Mouse (Mus musculus): ENCODE data around the gene Pelp1.

Gene Pelp1

DNA sequence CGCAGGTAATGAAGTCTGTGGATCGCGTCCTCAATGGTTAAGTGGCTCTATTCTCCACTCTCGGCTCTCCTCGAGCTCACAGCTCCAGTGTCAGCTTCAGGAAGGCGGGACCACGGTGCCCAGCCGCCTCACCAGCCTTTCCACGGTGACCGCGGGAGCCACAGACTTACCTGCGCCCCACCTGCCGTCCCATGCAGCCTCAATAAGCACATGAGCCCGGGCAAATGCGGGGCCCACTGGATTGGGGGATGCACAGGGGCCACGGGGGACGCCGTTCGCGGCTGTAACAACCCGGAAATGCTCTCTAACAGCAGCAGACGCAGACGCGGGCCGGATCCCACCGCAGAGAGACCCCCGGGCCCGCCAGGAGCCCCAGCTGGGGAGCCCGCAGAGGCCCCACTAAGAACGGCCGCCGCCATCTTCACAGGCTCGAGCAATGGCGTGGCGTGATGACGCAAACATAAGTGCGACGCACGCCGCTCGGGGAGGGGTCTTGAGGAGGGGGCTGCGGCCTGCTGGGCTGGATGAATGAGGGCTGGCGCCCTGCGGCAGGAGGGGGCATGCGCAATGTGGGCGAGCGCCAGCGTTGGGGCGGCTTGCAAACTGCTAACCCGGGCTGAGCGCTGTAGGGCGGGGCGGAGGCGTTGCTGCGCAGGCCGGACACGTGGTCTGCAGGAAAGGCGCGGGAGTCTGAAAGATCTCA is at the start of gene Pelp1:
Pelp1 (minus strand) TSS at position 438 of the 703 bp plus-strand sequence.
- DNase-seq (ENCODE audit: low read depth, low spot score): peak; percentile 72

DNA sequence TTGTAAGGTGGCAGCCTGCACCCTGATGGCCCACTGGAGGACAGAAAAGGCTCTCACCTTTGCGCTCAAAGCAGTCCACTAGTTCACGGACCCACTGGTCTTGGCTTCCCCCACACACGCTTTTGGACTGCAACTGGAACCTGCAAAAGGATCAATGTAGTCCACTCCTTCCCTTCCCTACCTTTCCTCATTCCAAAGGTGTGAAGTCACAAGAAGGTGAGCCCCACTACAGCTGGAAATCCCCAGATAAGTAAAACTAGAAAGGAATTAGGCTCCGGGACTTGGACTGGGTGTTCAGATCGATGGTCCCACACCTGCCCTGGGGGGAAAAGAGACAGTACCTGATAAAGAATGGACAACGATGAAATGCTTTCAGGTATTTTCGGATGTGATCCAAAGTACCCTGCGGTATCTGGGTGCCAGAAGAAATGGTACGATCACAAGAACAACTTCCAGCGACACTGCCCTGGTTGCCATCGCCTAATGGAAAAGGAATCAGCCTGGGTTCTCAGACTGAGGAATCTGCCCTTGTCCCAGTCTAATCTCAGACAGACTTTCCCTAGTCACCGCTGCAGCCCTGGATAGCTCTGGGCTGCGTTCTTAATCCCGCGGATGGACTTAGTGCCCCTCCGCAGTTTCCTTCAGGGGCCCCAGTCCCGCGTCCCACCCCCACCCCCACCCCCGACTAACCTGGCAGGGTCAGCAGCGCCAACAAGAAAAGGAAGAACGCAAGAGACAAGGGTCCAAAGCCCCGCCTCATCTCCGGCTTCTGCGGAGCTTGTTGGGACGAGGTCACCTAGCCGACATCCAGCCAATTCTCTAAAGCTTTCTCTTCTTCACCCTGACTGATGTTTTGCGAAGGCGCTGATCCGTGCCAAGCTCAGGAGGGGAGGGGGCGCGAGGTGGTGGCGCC is 49.1 kb upstream of the Pelp1 start, which contains the start of gene Zmynd15:
Zmynd15 (plus strand) TSS at position 746 of the 913 bp plus-strand sequence.
- no peak for DNase-seq (ENCODE audit: low read depth, low spot score)

GRCm38 (mm10) chr11:70453261-70454044 is 43.6 kb upstream of the Pelp1 start:
- no peak for DNase-seq (ENCODE audit: low read depth, low spot score)

GRCm38 (mm10) chr11:70451797-70452498 is 42.1 kb upstream of the Pelp1 start, which contains the start of gene Med11:
Gene Med11 (plus strand): TSS chr11:70451919.
- peak; percentile 94 for DNase-seq (ENCODE audit: low read depth, low spot score)

DNA sequence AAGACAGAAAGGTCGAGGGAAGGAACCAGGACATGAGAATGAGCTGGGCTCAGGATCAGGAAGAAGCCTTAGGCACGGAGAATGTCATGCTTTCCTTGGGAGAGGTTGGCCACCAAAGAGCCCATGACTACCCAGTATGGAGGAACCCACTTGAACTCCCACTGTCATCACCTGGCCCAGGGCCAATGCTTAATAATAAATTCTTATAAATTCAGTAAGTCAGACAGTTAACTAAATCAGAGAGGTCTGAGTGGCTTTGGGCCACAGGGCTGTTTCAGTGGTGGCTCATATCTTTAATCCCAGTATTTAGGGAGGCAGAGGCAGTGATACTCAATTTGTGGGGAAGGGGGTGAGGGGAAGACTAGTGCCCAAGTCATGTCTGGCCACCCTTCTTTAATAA is 41.1 kb upstream of the Pelp1 start:
- DNase-seq (ENCODE audit: low read depth, low spot score): no peak

DNA sequence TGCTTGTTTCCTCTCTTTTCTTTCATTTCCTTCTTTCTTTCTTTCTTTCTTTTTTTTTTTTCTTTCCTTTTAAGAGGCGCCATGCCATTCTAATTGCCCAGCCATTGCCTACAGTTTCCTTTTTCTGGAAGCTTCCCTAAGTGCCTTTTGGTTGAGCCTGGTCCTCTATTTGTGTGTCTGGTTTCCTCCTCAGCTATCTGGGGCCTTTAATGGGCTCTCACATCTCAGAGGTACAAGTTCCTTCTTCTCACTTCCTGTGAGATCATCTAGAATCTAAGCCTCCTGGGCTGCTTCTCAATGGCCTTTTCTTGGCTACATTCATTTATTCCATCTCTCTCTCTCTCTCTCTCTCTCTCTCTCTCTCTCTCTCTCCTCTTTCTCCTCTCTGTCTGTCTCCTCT is 37.5 kb upstream of the Pelp1 start:
- no peak for DNase-seq (ENCODE audit: low read depth, low spot score)

DNA sequence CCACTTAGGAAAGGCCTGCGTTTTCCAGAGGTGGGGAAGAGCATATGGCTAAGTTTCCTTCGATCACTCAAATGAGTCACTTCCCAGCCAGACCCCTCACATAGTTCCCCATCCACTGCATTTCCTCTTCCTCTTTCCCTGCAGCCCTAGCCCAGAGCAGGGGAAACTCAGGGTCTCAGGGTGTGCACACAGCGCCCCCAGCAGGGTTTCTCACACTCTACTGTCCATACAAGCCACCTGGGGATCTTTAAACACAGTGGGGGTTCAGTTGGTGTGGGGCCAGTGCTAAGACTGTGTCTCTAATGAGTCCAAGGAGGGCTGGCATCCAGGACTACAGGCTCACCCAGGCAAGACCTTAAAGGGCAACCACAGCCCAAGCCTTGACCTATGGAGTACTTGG is 36.9 kb upstream of the Pelp1 start:
- DNase-seq (ENCODE audit: low read depth, low spot score): no peak

GRCm38 (mm10) chr11:70444667-70445066 is 34.8 kb upstream of the Pelp1 start:
- no peak for DNase-seq (ENCODE audit: low read depth, low spot score)

GRCm38 (mm10) chr11:70443964-70444363 is 34.1 kb upstream of the Pelp1 start:
- DNase-seq (ENCODE audit: low read depth, low spot score): no peak

- no peak for DNase-seq (ENCODE audit: low read depth, low spot score)
Measured at GRCm38 (mm10) chr11:70441882-70442281, 32.1 kb upstream of the Pelp1 start.

- DNase-seq (ENCODE audit: low read depth, low spot score): no peak
Measured at GRCm38 (mm10) chr11:70440637-70441036, 30.8 kb upstream of the Pelp1 start.

- DNase-seq (ENCODE audit: low read depth, low spot score): no peak
Measured at GRCm38 (mm10) chr11:70438728-70439374, 29.0 kb upstream of the Pelp1 start.

DNA sequence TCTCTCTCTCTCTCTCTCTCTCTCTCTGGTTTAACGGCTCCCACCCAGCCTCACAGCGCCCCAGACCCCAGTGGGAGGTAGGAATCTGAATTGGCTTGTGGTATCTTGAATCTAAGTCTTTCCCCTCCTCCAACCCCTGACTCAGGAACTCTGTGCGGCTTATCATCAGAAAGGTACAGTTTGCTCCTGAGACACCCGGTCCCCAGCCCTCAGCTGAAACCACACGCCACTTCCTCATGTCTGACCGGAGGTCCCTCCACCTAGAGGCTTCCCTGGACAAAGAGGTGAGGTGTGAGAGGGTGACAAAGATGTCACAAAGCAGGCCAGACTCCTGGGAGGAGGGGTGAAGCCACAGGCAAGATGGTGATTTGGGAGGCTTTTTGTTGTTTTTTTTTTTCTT is 27.6 kb upstream of the Pelp1 start:
- no peak for DNase-seq (ENCODE audit: low read depth, low spot score)

- no peak for DNase-seq (ENCODE audit: low read depth, low spot score)
Measured at GRCm38 (mm10) chr11:70435476-70435875, 25.6 kb upstream of the Pelp1 start.

- no peak for DNase-seq (ENCODE audit: low read depth, low spot score)
Measured at GRCm38 (mm10) chr11:70433951-70434350, 24.1 kb upstream of the Pelp1 start.

- DNase-seq (ENCODE audit: low read depth, low spot score): no peak
Measured at GRCm38 (mm10) chr11:70433569-70433943, 23.7 kb upstream of the Pelp1 start.

DNA sequence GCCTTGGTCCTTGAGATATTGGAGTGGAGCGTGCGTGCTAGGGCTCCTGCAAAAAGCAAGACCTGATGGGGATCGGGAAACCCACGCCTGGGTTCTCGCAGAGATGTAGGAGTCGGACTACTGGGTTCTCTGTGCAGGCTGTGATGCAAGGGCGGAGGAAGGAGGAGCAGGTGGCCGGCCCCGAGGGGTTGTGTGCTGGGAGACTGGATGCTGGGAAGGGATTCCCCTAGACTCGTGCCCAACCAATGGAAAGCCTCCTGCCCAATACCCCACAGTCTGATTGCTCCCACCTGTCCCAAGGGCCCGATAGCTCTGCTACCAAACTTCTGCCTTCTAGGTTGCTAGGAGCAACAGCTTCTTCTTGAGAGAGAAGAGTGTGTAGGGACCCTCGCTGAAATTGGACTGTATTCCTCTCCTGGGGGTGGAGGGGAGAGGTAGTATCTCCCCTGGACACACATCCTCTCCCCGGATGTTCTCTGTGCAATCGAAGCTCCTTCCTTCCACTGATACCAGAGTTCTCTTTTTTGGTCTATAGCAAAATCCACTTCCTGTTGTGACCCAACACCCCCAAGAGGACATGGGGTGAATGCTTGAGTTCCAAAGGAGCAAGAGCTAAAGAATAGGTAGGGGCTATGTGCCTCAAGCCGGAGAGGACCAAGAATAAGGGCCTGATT is 23.2 kb upstream of the Pelp1 start:
- DNase-seq (ENCODE audit: low read depth, low spot score): no peak

- DNase-seq (ENCODE audit: low read depth, low spot score): peak; percentile 99
Measured at GRCm38 (mm10) chr11:70432048-70432894, 22.4 kb upstream of the Pelp1 start, which contains the start of gene Arrb2. Gene Arrb2 (plus strand): TSS chr11:70432635.

DNA sequence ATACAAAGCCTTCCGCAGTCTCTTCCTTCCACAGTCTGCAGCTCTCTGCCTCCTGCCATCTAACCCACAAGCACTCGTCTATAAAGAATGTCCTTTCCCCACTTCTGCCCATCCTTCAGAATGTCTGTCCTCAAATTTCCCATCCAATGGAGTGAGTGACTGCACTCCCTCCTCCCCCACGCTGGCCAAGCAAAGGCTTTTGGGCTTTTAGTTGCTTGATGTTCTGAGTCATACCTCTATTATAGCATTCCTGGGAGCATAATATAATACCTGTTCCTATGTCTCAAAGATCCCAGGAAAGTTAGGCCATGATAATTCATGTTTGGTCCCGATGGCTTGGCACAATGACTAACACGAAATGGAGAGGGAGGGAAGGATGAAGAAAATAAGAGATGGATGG is 21.7 kb upstream of the Pelp1 start:
- DNase-seq (ENCODE audit: low read depth, low spot score): no peak
